ENCODE assay signal across 8 mouse cellular contexts in genomic region chr14:79452591-79452934, GRCm38 (mm10). TPM values are rescaled to one million over a fixed set of nuclear protein-coding genes. Genes with fewer than 3 reads are reported as not detected.
DNase-seq lines count a peak whose midpoint lies in the region; ATAC-seq lines count a peak whose summit lies in the region.
"Not testable (repeated sequence)": the region's sequence is repeated elsewhere in the genome, so short reads cannot be mapped to it uniquely, and the experiment has no call there.

No protein-coding gene starts in this region.

- H3K27ac ChIP-seq in embryonic facial prominence, embryonic 12.5 days; forebrain, embryonic 13.5 days; hindbrain, embryonic 11.5 days (ENCODE audit: low read depth, low read length); intestine, embryonic 16.5 days (ENCODE audit: low read length); liver, embryonic 13.5 days; midbrain, embryonic 16.5 days (ENCODE audit: low read length); neural tube, embryonic 15.5 days (replicated peaks): not testable (repeated sequence)

- not testable (repeated sequence) for H3K27me3 ChIP-seq in embryonic facial prominence, embryonic 12.5 days; forebrain, embryonic 13.5 days; hindbrain, embryonic 11.5 days (ENCODE audit: control insufficient read depth, insufficient read depth, low read length); intestine, embryonic 16.5 days (replicated peaks; ENCODE audit: control insufficient read depth, insufficient read depth, low read length); liver, embryonic 13.5 days; midbrain, embryonic 16.5 days (ENCODE audit: control insufficient read depth, insufficient read depth, low read depth, low read length); neural tube, embryonic 15.5 days (replicated peaks)

- not testable (repeated sequence) for H3K4me3 ChIP-seq in embryonic facial prominence, embryonic 12.5 days; forebrain, embryonic 13.5 days; hindbrain, embryonic 11.5 days (ENCODE audit: low read depth, low read length); intestine, embryonic 16.5 days (ENCODE audit: low read length); midbrain, embryonic 16.5 days (ENCODE audit: low read depth, low read length); neural tube, embryonic 15.5 days (replicated peaks)
- H3K4me3 ChIP-seq in liver, embryonic 13.5 days (replicated peaks), result peak overlapping the region; percentile 29

- WGBS in embryonic facial prominence, embryonic 12.5 days, result 97% methylated on average over 8 of the region's 10 CpGs
- WGBS in forebrain, embryonic 13.5 days, result 98% methylated on average over 8 of the region's 10 CpGs
- WGBS in hindbrain, embryonic 11.5 days, result 99% methylated on average over 5 of the region's 10 CpGs
- WGBS in intestine, embryonic 16.5 days, result 98% methylated on average over 6 of the region's 10 CpGs
- 87% methylated on average over 8 of the region's 10 CpGs for WGBS in liver, embryonic 13.5 days (ENCODE audit: insufficient replicate concordance)
- WGBS in midbrain, embryonic 16.5 days, result 92% methylated on average over 4 of the region's 10 CpGs
- WGBS in neural tube, embryonic 15.5 days, result 94% methylated on average over 8 of the region's 10 CpGs

- H3K9me3 ChIP-seq in embryonic facial prominence, embryonic 12.5 days; forebrain, embryonic 13.5 days (replicated peaks); hindbrain, embryonic 11.5 days (ENCODE audit: control insufficient read depth, low read length); intestine, embryonic 16.5 days (ENCODE audit: control insufficient read depth, low read length); liver, embryonic 13.5 days (replicated peaks); midbrain, embryonic 16.5 days (replicated peaks; ENCODE audit: control insufficient read depth, low read length, poor library complexity, severe bottlenecking); neural tube, embryonic 15.5 days (replicated peaks): not testable (repeated sequence)

- not testable (repeated sequence) for DNase-seq in hindbrain, embryonic 11.5 days (ENCODE audit: low spot score); liver, embryonic 13.5 days

- H3K4me1 ChIP-seq in embryonic facial prominence, embryonic 12.5 days; forebrain, embryonic 13.5 days; hindbrain, embryonic 11.5 days (replicated peaks; ENCODE audit: control insufficient read depth, insufficient read depth, low read length); intestine, embryonic 16.5 days (ENCODE audit: control insufficient read depth, insufficient read depth, low read length); midbrain, embryonic 16.5 days (ENCODE audit: control insufficient read depth, insufficient read depth, low read length); neural tube, embryonic 15.5 days: not testable (repeated sequence)
- peaks cover 30% of the 10 kb centered on the region for H3K4me1 ChIP-seq in liver, embryonic 13.5 days (replicated peaks)

- H3K36me3 ChIP-seq in embryonic facial prominence, embryonic 12.5 days; forebrain, embryonic 13.5 days (ENCODE audit: poor library complexity, severe bottlenecking); hindbrain, embryonic 11.5 days (ENCODE audit: control insufficient read depth, insufficient read depth, low read length); intestine, embryonic 16.5 days (ENCODE audit: control insufficient read depth, insufficient read depth, low read length); liver, embryonic 13.5 days; midbrain, embryonic 16.5 days (ENCODE audit: control insufficient read depth, insufficient read depth, low read length); neural tube, embryonic 15.5 days: not testable (repeated sequence)

- peak; percentile 53; the same call in 1 of the 2 replicates for ATAC-seq in embryonic facial prominence, embryonic 12.5 days (ENCODE audit: insufficient number of reproducible peaks, insufficient read depth, low FRiP score, low TSS enrichment)
- ATAC-seq in forebrain, embryonic 13.5 days, result 0 out of 2 replicates have a peak, but pooled peaks have one; percentile 16
- peak; percentile 31 for ATAC-seq in hindbrain, embryonic 11.5 days (ENCODE audit: low FRiP score)
- ATAC-seq in intestine, embryonic 16.5 days, result peak; percentile 10; the same call in 1 of the 2 replicates
- ATAC-seq in liver, embryonic 13.5 days (ENCODE audit: low read depth), result not testable (repeated sequence)
- 0 out of 2 replicates have a peak, but pooled peaks have one; percentile 6 for ATAC-seq in megakaryocyte-erythroid progenitor cell, adult 5-6 weeks (replicated peaks; ENCODE audit: low FRiP score, low TSS enrichment, poor library complexity, severe bottlenecking)
- ATAC-seq in midbrain, embryonic 16.5 days, result peak; percentile 50; the same call in 1 of the 2 replicates
- peak; percentile 22; the same call in 1 of the 2 replicates for ATAC-seq in neural tube, embryonic 15.5 days (ENCODE audit: low FRiP score)

- H3K4me2 ChIP-seq in embryonic facial prominence, embryonic 12.5 days (replicated peaks); forebrain, embryonic 13.5 days; hindbrain, embryonic 11.5 days (replicated peaks; ENCODE audit: low read depth, low read length); intestine, embryonic 16.5 days (ENCODE audit: low read depth, low read length); midbrain, embryonic 16.5 days (ENCODE audit: low read length); neural tube, embryonic 15.5 days: not testable (repeated sequence)
- H3K4me2 ChIP-seq in liver, embryonic 13.5 days, result peak overlapping the region; percentile 57

- H3K9ac ChIP-seq in embryonic facial prominence, embryonic 12.5 days; forebrain, embryonic 13.5 days; hindbrain, embryonic 11.5 days (ENCODE audit: low read depth, low read length); intestine, embryonic 16.5 days (ENCODE audit: low read depth, low read length); midbrain, embryonic 16.5 days (ENCODE audit: low read depth, low read length); neural tube, embryonic 15.5 days (replicated peaks): not testable (repeated sequence)
- peak overlapping the region; percentile 22; the same call in 1 of the 2 replicates for H3K9ac ChIP-seq in liver, embryonic 13.5 days

RNA-seq across cellular contexts. Expression of gene Kbtbd6, which starts 0.9 kb away (rescaled TPM):
- 3.8 and 4.0 TPM in 2 replicates for polyA plus RNA-seq in embryonic facial prominence, embryonic 12.5 days (2016; fragmentation: Nextera tagmentation; extraction: Ambion mirVana)
- 4.4 and 5.4 TPM in 2 replicates for polyA plus RNA-seq in forebrain, embryonic 13.5 days (2015; fragmentation: Nextera tagmentation; extraction: Ambion mirVana)
- polyA plus RNA-seq in hindbrain, embryonic 11.5 days (2014; fragmentation: Nextera tagmentation; extraction: Ambion mirVana), result 5.0 and 5.5 TPM in 2 replicates
- 1.5 and 1.8 TPM in 2 replicates for polyA plus RNA-seq in intestine, embryonic 16.5 days (2015; fragmentation: Nextera tagmentation; extraction: Ambion mirVana)
- polyA plus RNA-seq in liver, embryonic 13.5 days (2015; fragmentation: Nextera tagmentation; extraction: Ambion mirVana), result 2.6 and 3.0 TPM in 2 replicates
- total RNA-seq in megakaryocyte-erythroid progenitor cell, adult 5-6 weeks (2014; fragmentation: Nextera tagmentation), result 3.3 and 4.0 TPM in 2 replicates
- 4.4 and 5.1 TPM in 2 replicates for total RNA-seq in megakaryocyte-erythroid progenitor cell, adult 5-6 weeks (2017)
- 1.5 TPM in 2 replicates for polyA plus RNA-seq in midbrain, embryonic 16.5 days (2015; fragmentation: Nextera tagmentation; extraction: Ambion mirVana)
- polyA plus RNA-seq in neural tube, embryonic 15.5 days (2015; fragmentation: Nextera tagmentation; extraction: Ambion mirVana), result 1.6 and 2.2 TPM in 2 replicates

RNA-seq across cellular contexts. Expression of gene Kbtbd7, which starts 26.3 kb away (rescaled TPM):
- polyA plus RNA-seq in embryonic facial prominence, embryonic 12.5 days (2016; fragmentation: Nextera tagmentation; extraction: Ambion mirVana), result 21.0 and 21.2 TPM in 2 replicates
- polyA plus RNA-seq in forebrain, embryonic 13.5 days (2015; fragmentation: Nextera tagmentation; extraction: Ambion mirVana), result 16.0 and 16.6 TPM in 2 replicates
- polyA plus RNA-seq in hindbrain, embryonic 11.5 days (2014; fragmentation: Nextera tagmentation; extraction: Ambion mirVana), result 17.6 and 20.4 TPM in 2 replicates
- polyA plus RNA-seq in intestine, embryonic 16.5 days (2015; fragmentation: Nextera tagmentation; extraction: Ambion mirVana), result 6.2 and 6.7 TPM in 2 replicates
- 3.0 and 3.6 TPM in 2 replicates for polyA plus RNA-seq in liver, embryonic 13.5 days (2015; fragmentation: Nextera tagmentation; extraction: Ambion mirVana)
- total RNA-seq in megakaryocyte-erythroid progenitor cell, adult 5-6 weeks (2014; fragmentation: Nextera tagmentation), result 3.7 and 5.7 TPM in 2 replicates
- total RNA-seq in megakaryocyte-erythroid progenitor cell, adult 5-6 weeks (2017), result 9.7 and 10.5 TPM in 2 replicates
- polyA plus RNA-seq in midbrain, embryonic 16.5 days (2015; fragmentation: Nextera tagmentation; extraction: Ambion mirVana), result 22.8 and 23.7 TPM in 2 replicates
- polyA plus RNA-seq in neural tube, embryonic 15.5 days (2015; fragmentation: Nextera tagmentation; extraction: Ambion mirVana), result 16.3 and 17.6 TPM in 2 replicates

RNA-seq across cellular contexts. Expression of gene Elf1, which starts 28.4 kb away (rescaled TPM):
- polyA plus RNA-seq in embryonic facial prominence, embryonic 12.5 days (2016; fragmentation: Nextera tagmentation; extraction: Ambion mirVana), result 12.4 and 12.7 TPM in 2 replicates
- 3.0 and 3.7 TPM in 2 replicates for polyA plus RNA-seq in forebrain, embryonic 13.5 days (2015; fragmentation: Nextera tagmentation; extraction: Ambion mirVana)
- 8.7 and 9.4 TPM in 2 replicates for polyA plus RNA-seq in hindbrain, embryonic 11.5 days (2014; fragmentation: Nextera tagmentation; extraction: Ambion mirVana)
- 21.9 and 22.2 TPM in 2 replicates for polyA plus RNA-seq in intestine, embryonic 16.5 days (2015; fragmentation: Nextera tagmentation; extraction: Ambion mirVana)
- polyA plus RNA-seq in liver, embryonic 13.5 days (2015; fragmentation: Nextera tagmentation; extraction: Ambion mirVana), result 11.9 and 13.8 TPM in 2 replicates
- 51.9 and 58.5 TPM in 2 replicates for total RNA-seq in megakaryocyte-erythroid progenitor cell, adult 5-6 weeks (2014; fragmentation: Nextera tagmentation)
- total RNA-seq in megakaryocyte-erythroid progenitor cell, adult 5-6 weeks (2017), result 111 and 178 TPM in 2 replicates
- 2.0 and 2.9 TPM in 2 replicates for polyA plus RNA-seq in midbrain, embryonic 16.5 days (2015; fragmentation: Nextera tagmentation; extraction: Ambion mirVana)
- polyA plus RNA-seq in neural tube, embryonic 15.5 days (2015; fragmentation: Nextera tagmentation; extraction: Ambion mirVana), result 2.5 and 9.7 TPM in 2 replicates

RNA-seq across cellular contexts. Expression of gene Wbp4, which starts 28.8 kb away (rescaled TPM):
- 51.1 and 54.1 TPM in 2 replicates for polyA plus RNA-seq in embryonic facial prominence, embryonic 12.5 days (2016; fragmentation: Nextera tagmentation; extraction: Ambion mirVana)
- polyA plus RNA-seq in forebrain, embryonic 13.5 days (2015; fragmentation: Nextera tagmentation; extraction: Ambion mirVana), result 48.8 and 51.4 TPM in 2 replicates
- polyA plus RNA-seq in hindbrain, embryonic 11.5 days (2014; fragmentation: Nextera tagmentation; extraction: Ambion mirVana), result 59.1 and 61.3 TPM in 2 replicates
- 26.9 and 31.3 TPM in 2 replicates for polyA plus RNA-seq in intestine, embryonic 16.5 days (2015; fragmentation: Nextera tagmentation; extraction: Ambion mirVana)
- 17.6 and 20.6 TPM in 2 replicates for polyA plus RNA-seq in liver, embryonic 13.5 days (2015; fragmentation: Nextera tagmentation; extraction: Ambion mirVana)
- 26.9 and 33.8 TPM in 2 replicates for total RNA-seq in megakaryocyte-erythroid progenitor cell, adult 5-6 weeks (2014; fragmentation: Nextera tagmentation)
- 57.3 and 94.9 TPM in 2 replicates for total RNA-seq in megakaryocyte-erythroid progenitor cell, adult 5-6 weeks (2017)
- 44.0 and 46.2 TPM in 2 replicates for polyA plus RNA-seq in midbrain, embryonic 16.5 days (2015; fragmentation: Nextera tagmentation; extraction: Ambion mirVana)
- 40.0 and 41.8 TPM in 2 replicates for polyA plus RNA-seq in neural tube, embryonic 15.5 days (2015; fragmentation: Nextera tagmentation; extraction: Ambion mirVana)

RNA-seq across cellular contexts. Expression of gene Mtrf1, which starts 55.0 kb away (rescaled TPM):
- 9.7 and 10.3 TPM in 2 replicates for polyA plus RNA-seq in embryonic facial prominence, embryonic 12.5 days (2016; fragmentation: Nextera tagmentation; extraction: Ambion mirVana)
- 9.8 and 11.3 TPM in 2 replicates for polyA plus RNA-seq in forebrain, embryonic 13.5 days (2015; fragmentation: Nextera tagmentation; extraction: Ambion mirVana)
- 12.6 and 12.8 TPM in 2 replicates for polyA plus RNA-seq in hindbrain, embryonic 11.5 days (2014; fragmentation: Nextera tagmentation; extraction: Ambion mirVana)
- polyA plus RNA-seq in intestine, embryonic 16.5 days (2015; fragmentation: Nextera tagmentation; extraction: Ambion mirVana), result 9.8 and 11.5 TPM in 2 replicates
- polyA plus RNA-seq in liver, embryonic 13.5 days (2015; fragmentation: Nextera tagmentation; extraction: Ambion mirVana), result 5.7 and 6.8 TPM in 2 replicates
- total RNA-seq in megakaryocyte-erythroid progenitor cell, adult 5-6 weeks (2014; fragmentation: Nextera tagmentation), result 6.4 and 7.3 TPM in 2 replicates
- total RNA-seq in megakaryocyte-erythroid progenitor cell, adult 5-6 weeks (2017), result 14.6 and 16.8 TPM in 2 replicates
- polyA plus RNA-seq in midbrain, embryonic 16.5 days (2015; fragmentation: Nextera tagmentation; extraction: Ambion mirVana), result 10.7 and 11.6 TPM in 2 replicates
- polyA plus RNA-seq in neural tube, embryonic 15.5 days (2015; fragmentation: Nextera tagmentation; extraction: Ambion mirVana), result 12.2 and 12.8 TPM in 2 replicates
